In genomic region chr5:122518247-122518646, GRCm38 (mm10) we compare ENCODE assay signal across 13 mouse cellular contexts. TPM values are rescaled to one million over a fixed set of nuclear protein-coding genes. Genes with fewer than 3 reads are reported as not detected.
A peak's percentile ranks its signal among the peaks of the same experiment; 100 is the strongest.
DNase-seq lines count a peak whose midpoint lies in the region; ATAC-seq and TF ChIP-seq lines count a peak whose summit lies in the region.
"Had no signal": no experiment of that assay in that cellular context is flagged by ENCODE, and none has a peak within 500 bp of the region (broad histone marks: within the 10 kb centered on the region; RNA-seq: fewer than 3 reads in every experiment).

No protein-coding gene starts in this region.

- H3K9me3 ChIP-seq in intestine, embryonic 16.5 days (ENCODE audit: control insufficient read depth, low read length), result no peaks in the 10 kb centered on the region
- no peaks in the 10 kb centered on the region for H3K9me3 ChIP-seq in intestine, embryonic 15.5 days
- H3K9me3 ChIP-seq: G1E had no signal

- no peak for ATAC-seq in intestine, embryonic 16.5 days
- no peak for ATAC-seq in intestine, embryonic 15.5 days

- H3K27ac ChIP-seq in gastrocnemius, adult 2 months, result peak overlapping the region; percentile 41; the same call in 1 of the 2 replicates
- peak overlapping the region; percentile 61 for H3K27ac ChIP-seq in intestine, embryonic 16.5 days (ENCODE audit: low read length)
- H3K27ac ChIP-seq in intestine, embryonic 15.5 days, result no peak overlapping the region
- H3K27ac ChIP-seq: liver, embryonic 14.5 days had no signal

- 38% methylated on average over 8 of the region's 8 CpGs for WGBS in intestine, embryonic 16.5 days
- 36% methylated on average over 8 of the region's 8 CpGs for WGBS in intestine, embryonic 15.5 days

- DNase-seq in gastrocnemius, adult 2 months, result no peak
- DNase-seq in gastrocnemius, postnatal 10 days, result no peak
- peak; percentile 41 for DNase-seq in ZHBTc4 (ENCODE audit: low read depth, low spot score)
- no peak for DNase-seq in right cerebral cortex, postnatal 36 days (ENCODE audit: low spot score in 2 of 2)
- no peak for DNase-seq in adrenal gland, postnatal 36 days
- DNase-seq: kidney, postnatal 10 days; lung, postnatal 10 days; thymus, postnatal 36 days had no signal

- H3K4me2 ChIP-seq in intestine, embryonic 16.5 days (ENCODE audit: low read depth, low read length), result 0 out of 2 replicates have a peak overlapping the region, but pooled peaks have one; percentile 3
- no peak overlapping the region for H3K4me2 ChIP-seq in intestine, embryonic 15.5 days (replicated peaks)
- H3K4me2 ChIP-seq in myocyte (ENCODE audit: low read depth), result peak overlapping the region; percentile 15

- H3K36me3 ChIP-seq in intestine, embryonic 16.5 days (ENCODE audit: control insufficient read depth, insufficient read depth, low read length), result no peaks in the 10 kb centered on the region
- no peaks in the 10 kb centered on the region for H3K36me3 ChIP-seq in intestine, embryonic 15.5 days
- H3K36me3 ChIP-seq in myocyte (ENCODE audit: control insufficient read depth, insufficient read depth), result no peaks in the 10 kb centered on the region
- H3K36me3 ChIP-seq: G1E had no signal

- no peaks in the 10 kb centered on the region for H3K27me3 ChIP-seq in intestine, embryonic 16.5 days (replicated peaks; ENCODE audit: control insufficient read depth, insufficient read depth, low read length)
- H3K27me3 ChIP-seq in intestine, embryonic 15.5 days (replicated peaks), result no peaks in the 10 kb centered on the region
- no peaks in the 10 kb centered on the region for H3K27me3 ChIP-seq in myocyte (ENCODE audit: control insufficient read depth, insufficient read depth, insufficient read length)

- peaks cover 52% of the 10 kb centered on the region for H3K4me1 ChIP-seq in intestine, embryonic 16.5 days (ENCODE audit: control insufficient read depth, insufficient read depth, low read length)
- peaks cover 49% of the 10 kb centered on the region for H3K4me1 ChIP-seq in intestine, embryonic 15.5 days (replicated peaks)

- TF ChIP-seq CTCF in gastrocnemius, adult 2 months (IDR thresholded peaks at IDR 0.05), result no peak

- no peak overlapping the region for H3K4me3 ChIP-seq in gastrocnemius, adult 2 months
- H3K4me3 ChIP-seq in intestine, embryonic 16.5 days (ENCODE audit: low read length), result no peak overlapping the region
- H3K4me3 ChIP-seq in intestine, embryonic 15.5 days (replicated peaks), result no peak overlapping the region
- no peak overlapping the region for H3K4me3 ChIP-seq in myocyte

- no peak overlapping the region for H3K9ac ChIP-seq in intestine, embryonic 16.5 days (ENCODE audit: low read depth, low read length)
- H3K9ac ChIP-seq in intestine, embryonic 15.5 days, result no peak overlapping the region
- H3K9ac ChIP-seq: liver, embryonic 14.5 days had no signal

- TF ChIP-seq POLR2A in myocyte (IDR thresholded peaks at IDR 0.05; ENCODE audit: insufficient read length, low read depth), result no peak

- intact Hi-C loops in gastrocnemius, adult 2 months (cut with DNase I), result no loop called here

- no peak overlapping the region for H3ac ChIP-seq in myocyte (ENCODE audit: control insufficient read depth, insufficient read length)

- H3K79me2 ChIP-seq in myocyte (ENCODE audit: control insufficient read depth, insufficient read depth), result no peaks in the 10 kb centered on the region

TF ChIP-seq in myocyte, 11 proteins besides CTCF, POLR2A, EP300 and RAD21:
- TF ChIP-seq MYOD1 (IDR thresholded peaks at IDR 0.05; ENCODE audit: control insufficient read depth in 1 of 3, insufficient read length in 2 of 3, low read depth in 2 of 3) (no peak), POLR2AphosphoS2 (IDR thresholded peaks at IDR 0.05; ENCODE audit: insufficient read length, low read depth) (no peak), MYOG (IDR thresholded peaks at IDR 0.05; ENCODE audit: control insufficient read depth in 1 of 3, insufficient read depth in 1 of 3, insufficient read length in 2 of 3, low read depth in 2 of 3) (no peak), TCF3 (IDR thresholded peaks at IDR 0.05; ENCODE audit: insufficient read length, low read depth) (no peak)
TF ChIP-seq in myocyte: peak in this region for 0.

RNA-seq across cellular contexts. Expression of gene Atp2a2, which starts 16.2 kb away (rescaled TPM):
- total RNA-seq in gastrocnemius, adult 2 months (2021), result 100 to 1,000 TPM; 387 to 963 TPM
- total RNA-seq in gastrocnemius, postnatal 10 days (2021), result 100 to 1,000 TPM; 156 to 181 TPM
- 20.4 and 27.2 TPM in 2 replicates for polyA plus RNA-seq in intestine, embryonic 16.5 days (2015; fragmentation: Nextera tagmentation; extraction: Ambion mirVana)
- 33.8 and 36.1 TPM in 2 replicates for polyA plus RNA-seq in intestine, embryonic 15.5 days (2015; fragmentation: Nextera tagmentation; extraction: Ambion mirVana)
- polyA plus RNA-seq in myocyte (2012; fragmentation: generic; extraction: Trizol), result 295 TPM
- 100 to 1,000 TPM; 195 to 199 TPM for total RNA-seq in adrenal gland, postnatal 36 days (2021)
